Mouse (Mus musculus): ENCODE data around the gene Kcnq2.

- TF ChIP-seq CTCF (IDR thresholded peaks at IDR 0.05; ENCODE audit: control insufficient read depth, insufficient read depth, insufficient read length) (no peak), MAX (IDR thresholded peaks at IDR 0.05) (no peak), USF1 (IDR thresholded peaks at IDR 0.05; ENCODE audit: low read depth) (no peak), MYOG (IDR thresholded peaks at IDR 0.05; ENCODE audit: control insufficient read depth, extremely low read depth, insufficient read length) (no peak)
These were observed 43.4 kb upstream of the Kcnq2 start for GRCm38 (mm10) chr2:181178471-181178870.
